ENCODE assay signal across 30 mouse cellular contexts in genomic region chr11:58132026-58132425, GRCm38 (mm10). TPM values are rescaled to one million over a fixed set of nuclear protein-coding genes. Genes with fewer than 3 reads are reported as not detected.
"Had no signal": no experiment of that assay in that cellular context is flagged by ENCODE, and none has a peak within 500 bp of the region (broad histone marks: within the 10 kb centered on the region; RNA-seq: fewer than 3 reads in every experiment).

No protein-coding gene starts in this region.

- H3K27ac ChIP-seq: gastrocnemius, adult 2 months; heart, embryonic 10.5 days; hindbrain, embryonic 10.5 days; hindbrain, embryonic 12.5 days; hindbrain, embryonic 14.5 days; intestine, embryonic 15.5 days; layer of hippocampus, adult 2 months; limb, embryonic 13.5 days; limb, embryonic 15.5 days; liver, embryonic 12.5 days had no signal

- H3K4me3 ChIP-seq: gastrocnemius, adult 2 months; heart, embryonic 10.5 days; heart, embryonic 12.5 days; hindbrain, embryonic 10.5 days; hindbrain, embryonic 12.5 days; intestine, embryonic 15.5 days; layer of hippocampus, adult 2 months; limb, embryonic 13.5 days; limb, embryonic 15.5 days; liver, embryonic 12.5 days had no signal

- H3K4me1 ChIP-seq: heart, embryonic 10.5 days; heart, embryonic 12.5 days; hindbrain, embryonic 10.5 days; hindbrain, embryonic 12.5 days; intestine, embryonic 15.5 days; limb, embryonic 15.5 days had no signal

- DNase-seq: gastrocnemius, adult 2 months; gastrocnemius, postnatal 10 days; gastrocnemius, postnatal 25 days; heart, adult 18-20 months; heart, postnatal 10 days; heart, postnatal 4 days; kidney, adult 18-20 months; kidney, adult 8-10 months; kidney, postnatal 10 days; kidney, postnatal 25 days; kidney, postnatal 4 days; left cerebral cortex, postnatal 4 days had no signal

- H3K4me2 ChIP-seq: heart, embryonic 12.5 days; hindbrain, embryonic 12.5 days; hindbrain, embryonic 14.5 days; intestine, embryonic 15.5 days; limb, embryonic 13.5 days; limb, embryonic 15.5 days; liver, embryonic 12.5 days had no signal

- H3K27me3 ChIP-seq: heart, embryonic 12.5 days; hindbrain, embryonic 12.5 days; intestine, embryonic 15.5 days; limb, embryonic 13.5 days; limb, embryonic 15.5 days; liver, embryonic 12.5 days had no signal

- H3K9me3 ChIP-seq: heart, embryonic 10.5 days; heart, embryonic 12.5 days; hindbrain, embryonic 10.5 days; hindbrain, embryonic 12.5 days; intestine, embryonic 15.5 days; limb, embryonic 13.5 days; limb, embryonic 15.5 days; liver, embryonic 12.5 days had no signal

- H3K9ac ChIP-seq: heart, embryonic 12.5 days; hindbrain, embryonic 12.5 days; hindbrain, embryonic 14.5 days; intestine, embryonic 15.5 days; limb, embryonic 13.5 days; limb, embryonic 15.5 days; liver, embryonic 12.5 days had no signal

- ATAC-seq: hindbrain, embryonic 16.5 days; inflammation-experienced regulatory T-cells, adult 6 months; intestine, embryonic 15.5 days; intestine, postnatal 0 days; liver, embryonic 12.5 days had no signal

RNA-seq across cellular contexts. Expression of gene Gm12248, which starts 39.1 kb away (rescaled TPM):
- polyA plus RNA-seq: heart, embryonic 10.5 days; heart, embryonic 12.5 days; heart, embryonic 14.5 days; heart, embryonic 16.5 days; hindbrain, embryonic 14.5 days; intestine, embryonic 15.5 days; intestine, postnatal 0 days; kidney, embryonic 14.5 days; kidney, embryonic 16.5 days; limb, embryonic 11.5 days; limb, embryonic 13.5 days; limb, embryonic 15.5 days; liver, embryonic 12.5 days had no signal
